Comparison of ENCODE assay signal across 24 mouse cellular contexts in the genomic region with DNA sequence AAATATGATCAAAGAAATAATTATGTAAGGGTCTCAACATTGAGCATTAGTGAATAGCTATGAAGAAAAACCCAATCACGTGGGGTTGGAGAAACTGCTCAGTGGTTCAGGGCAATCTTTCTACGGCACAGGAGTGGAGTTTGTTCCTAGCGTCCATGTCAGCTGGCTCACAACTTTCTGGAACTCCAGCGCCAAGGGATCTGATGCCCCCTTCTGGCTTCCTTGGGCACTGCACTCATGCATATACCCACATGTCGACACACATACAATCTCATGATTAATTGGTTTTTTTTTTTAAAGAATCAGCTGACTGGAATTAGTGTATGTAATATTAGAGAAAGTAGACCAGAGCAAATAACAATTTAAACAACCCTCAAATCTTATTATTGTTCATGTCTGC.
DNase-seq lines count a peak whose midpoint lies in the region; ATAC-seq and TF ChIP-seq lines count a peak whose summit lies in the region.
"Had no signal": no experiment of that assay in that cellular context is flagged by ENCODE, and none has a peak within 500 bp of the region (broad histone marks: within the 10 kb centered on the region; RNA-seq: fewer than 3 reads in every experiment).

No protein-coding gene starts in this region.

- TF ChIP-seq POLR2A in cerebellum, adult 2 months (IDR thresholded peaks at IDR 0.05; ENCODE audit: borderline replicate concordance, insufficient read depth, low read length) = no peak

- no peak for ATAC-seq in kidney, postnatal 0 days (replicated peaks; ENCODE audit: low FRiP score, low read depth)
- no peak for ATAC-seq in midbrain, postnatal 0 days (ENCODE audit: low FRiP score)
- no peak for ATAC-seq in midbrain, embryonic 13.5 days
- ATAC-seq: forebrain, embryonic 13.5 days; intestine, embryonic 16.5 days had no signal

- H3K4me2 ChIP-seq in kidney, postnatal 0 days (ENCODE audit: low read length) = no peak overlapping the region
- H3K4me2 ChIP-seq in midbrain, postnatal 0 days (ENCODE audit: low read depth, low read length, poor library complexity, severe bottlenecking) = no peak overlapping the region
- H3K4me2 ChIP-seq in midbrain, embryonic 13.5 days (replicated peaks) = no peak overlapping the region
- H3K4me2 ChIP-seq: forebrain, embryonic 13.5 days; heart, embryonic 11.5 days; hindbrain, embryonic 13.5 days; kidney, embryonic 15.5 days; neural tube, embryonic 12.5 days had no signal

- no peaks in the 10 kb centered on the region for H3K27me3 ChIP-seq in kidney, postnatal 0 days (ENCODE audit: insufficient read depth, low read length)
- H3K27me3 ChIP-seq in midbrain, postnatal 0 days (ENCODE audit: insufficient read depth, low read length) = no peaks in the 10 kb centered on the region
- H3K27me3 ChIP-seq in midbrain, embryonic 13.5 days = no peaks in the 10 kb centered on the region
- H3K27me3 ChIP-seq in cerebellum, adult 2 months (ENCODE audit: control insufficient read depth, insufficient read depth, low read length) = no peaks in the 10 kb centered on the region
- H3K27me3 ChIP-seq: forebrain, embryonic 13.5 days; hindbrain, embryonic 13.5 days; neural tube, embryonic 12.5 days had no signal

- no peaks in the 10 kb centered on the region for H3K9me3 ChIP-seq in kidney, postnatal 0 days (replicated peaks; ENCODE audit: low read length)
- H3K9me3 ChIP-seq in midbrain, postnatal 0 days (ENCODE audit: low read length) = no peaks in the 10 kb centered on the region
- no peaks in the 10 kb centered on the region for H3K9me3 ChIP-seq in midbrain, embryonic 13.5 days
- H3K9me3 ChIP-seq: forebrain, embryonic 13.5 days; hindbrain, embryonic 13.5 days; kidney, embryonic 15.5 days; midbrain, embryonic 10.5 days; neural tube, embryonic 12.5 days had no signal

- TF ChIP-seq CTCF in kidney, postnatal 0 days (IDR thresholded peaks at IDR 0.05; ENCODE audit: low read depth) = peak; percentile 26
- TF ChIP-seq CTCF in midbrain, postnatal 0 days (IDR thresholded peaks at IDR 0.05) = peak; percentile 42
- TF ChIP-seq CTCF in cerebellum, adult 2 months (IDR thresholded peaks at IDR 0.05; ENCODE audit: borderline replicate concordance, insufficient read depth, low read depth, low read length) = no peak

- no peak overlapping the region for H3K27ac ChIP-seq in kidney, postnatal 0 days
- no peak overlapping the region for H3K27ac ChIP-seq in midbrain, postnatal 0 days (ENCODE audit: low read depth, low read length)
- H3K27ac ChIP-seq in midbrain, embryonic 13.5 days = no peak overlapping the region
- H3K27ac ChIP-seq in cerebellum, adult 2 months (ENCODE audit: insufficient read depth, low read length) = no peak overlapping the region
- H3K27ac ChIP-seq: forebrain, embryonic 13.5 days; hindbrain, embryonic 13.5 days; kidney, embryonic 15.5 days; macrophage; midbrain, embryonic 10.5 days; neural tube, embryonic 12.5 days had no signal

- no peaks in the 10 kb centered on the region for H3K4me1 ChIP-seq in kidney, postnatal 0 days (replicated peaks; ENCODE audit: insufficient read depth, low read length)
- no peaks in the 10 kb centered on the region for H3K4me1 ChIP-seq in midbrain, postnatal 0 days (ENCODE audit: insufficient read depth, low read length)
- peaks cover 8% of the 10 kb centered on the region; the same call in 1 of the 2 replicates for H3K4me1 ChIP-seq in midbrain, embryonic 13.5 days (replicated peaks)
- no peaks in the 10 kb centered on the region for H3K4me1 ChIP-seq in cerebellum, adult 2 months (ENCODE audit: control insufficient read depth, insufficient read depth, low read length)
- H3K4me1 ChIP-seq: neural tube, embryonic 12.5 days had no signal

- DNase-seq in kidney, postnatal 0 days (ENCODE audit: low spot score) = no peak
- DNase-seq in kidney, adult 11 months = no peak
- DNase-seq in midbrain, postnatal 0 days (ENCODE audit: low spot score) = no peak
- DNase-seq in NIH3T3 (ENCODE audit: low read depth) = peak; percentile 4
- DNase-seq in cerebellum, adult 2 months = no peak
- no peak for DNase-seq in right cerebral cortex, postnatal 10 days (ENCODE audit: low spot score in 2 of 2)
- DNase-seq: adrenal gland, adult 2 months; cerebellum, adult 9-11 months; gastrocnemius, postnatal 25 days; heart, postnatal 10 days; lung, adult 18-20 months; right cerebral cortex, adult 18-20 months; spleen, adult 18-20 months; thymus, adult 2 months had no signal

- H3K36me3 ChIP-seq in kidney, postnatal 0 days (ENCODE audit: insufficient read depth, low read length) = no peaks in the 10 kb centered on the region
- no peaks in the 10 kb centered on the region for H3K36me3 ChIP-seq in midbrain, postnatal 0 days (ENCODE audit: insufficient read depth, low read length)
- H3K36me3 ChIP-seq in midbrain, embryonic 13.5 days = no peaks in the 10 kb centered on the region
- H3K36me3 ChIP-seq: G1E; hindbrain, embryonic 13.5 days; kidney, embryonic 15.5 days; midbrain, embryonic 10.5 days; neural tube, embryonic 12.5 days had no signal

- H3K4me3 ChIP-seq in kidney, postnatal 0 days (replicated peaks; ENCODE audit: low read depth, low read length) = no peak overlapping the region
- H3K4me3 ChIP-seq in midbrain, postnatal 0 days (ENCODE audit: low read depth, low read length) = no peak overlapping the region
- H3K4me3 ChIP-seq in midbrain, embryonic 13.5 days (replicated peaks) = no peak overlapping the region
- H3K4me3 ChIP-seq in cerebellum, adult 2 months (replicated peaks; ENCODE audit: insufficient read depth, low read depth, low read length) = no peak overlapping the region
- H3K4me3 ChIP-seq: forebrain, embryonic 13.5 days; hindbrain, embryonic 13.5 days; kidney, embryonic 15.5 days; midbrain, embryonic 10.5 days; neural tube, embryonic 12.5 days had no signal

- WGBS in kidney, postnatal 0 days = 95% methylated on average over 5 of the region's 5 CpGs
- 93% methylated on average over 5 of the region's 5 CpGs for WGBS in midbrain, postnatal 0 days
- whole genome bisulfite sequencing in midbrain, embryonic 13.5 days = 96% methylated on average over 5 of the region's 5 CpGs
- 98% methylated on average over 5 of the region's 5 CpGs for WGBS in cerebellum, adult 2 months

- no peak overlapping the region for H3K9ac ChIP-seq in kidney, postnatal 0 days (ENCODE audit: low read depth, low read length)
- no peak overlapping the region for H3K9ac ChIP-seq in midbrain, postnatal 0 days (replicated peaks; ENCODE audit: low read length, poor library complexity, severe bottlenecking)
- H3K9ac ChIP-seq in midbrain, embryonic 13.5 days (replicated peaks) = no peak overlapping the region
- H3K9ac ChIP-seq: forebrain, embryonic 13.5 days; hindbrain, embryonic 13.5 days; kidney, embryonic 15.5 days; neural tube, embryonic 12.5 days had no signal
